Mouse (Mus musculus) midbrain, postnatal 0 days (tissue): Measurements from ENCODE around the gene H2bfm. TPM values are rescaled to one million over a fixed set of nuclear protein-coding genes. Genes with fewer than 3 reads are reported as not detected.
"Not testable (repeated sequence)": the region's sequence is repeated elsewhere in the genome, so short reads cannot be mapped to it uniquely, and the experiment has no call there.

Experiments used
- ATAC-seq: fragments of 200-750 bp; cut with Nextera tagmentation; 2 replicates; pipeline ENCODE4 v1.8.0; 2017; ENCODE audit warnings: moderate number of reproducible peaks, mild to moderate bottlenecking, moderate TSS enrichment, moderate library complexity; ENCODE audit not compliant: low FRiP score
- DNase-seq: peaks from one replicate; pipeline ENCODE4 v3.0.0-alpha.2; 2015; ENCODE audit warnings: low spot score
- H3K27ac ChIP-seq: fragments of 300-500 bp; sonication (generic); 2 replicates; pipeline ENCODE4 v1.5.1; 2014; ENCODE audit warnings: low read depth, mild to moderate bottlenecking, low read length, mixed read lengths
- H3K27me3 ChIP-seq: fragments of 300-500 bp; sonication (generic); 2 replicates; pipeline ENCODE4 v1.6.1; 2014; ENCODE audit warnings: low read length, control low read depth, mixed read lengths; ENCODE audit not compliant: insufficient read depth
- H3K36me3 ChIP-seq: fragments of 300-500 bp; sonication (generic); 2 replicates; pipeline ENCODE4 v1.6.1; 2014; ENCODE audit warnings: low read length, control low read depth, mixed read lengths; ENCODE audit not compliant: insufficient read depth
- H3K4me1 ChIP-seq: fragments of 300-500 bp; sonication (generic); 2 replicates; pipeline ENCODE4 v1.6.1; 2014; ENCODE audit warnings: mild to moderate bottlenecking, control low read depth, antibody characterized with exemption, low read length, mixed read lengths; ENCODE audit not compliant: insufficient read depth
- H3K4me2 ChIP-seq: fragments of 300-500 bp; sonication (generic); 2 replicates; pipeline ENCODE4 v1.6.1; 2014; ENCODE audit warnings: low read depth, mild to moderate bottlenecking, low read length, mixed read lengths; ENCODE audit not compliant: poor library complexity, severe bottlenecking
- H3K4me3 ChIP-seq: fragments of 300-500 bp; sonication (generic); 2 replicates; pipeline ENCODE4 v1.5.1; 2014; ENCODE audit warnings: low read depth, mild to moderate bottlenecking, low read length, moderate library complexity
- H3K9ac ChIP-seq: fragments of 300-500 bp; sonication (generic); replicated peaks from 2 replicates; pipeline ENCODE4 v1.6.1; 2014; ENCODE audit warnings: mild to moderate bottlenecking, low read length, moderate library complexity, mixed read lengths; ENCODE audit not compliant: poor library complexity, severe bottlenecking
- H3K9me3 ChIP-seq: fragments of 300-500 bp; sonication (generic); 2 replicates; pipeline ENCODE4 v1.6.1; 2016; ENCODE audit warnings: low read length, control low read depth
- CTCF ChIP-seq: IDR thresholded peaks from 2 replicates; pipeline ENCODE4 v1.5.1; 2016; ENCODE audit warnings: antibody characterized with exemption, mild to moderate bottlenecking
- WGBS: fragments of 180-500 bp; shearing (Covaris S2); extraction: QIAGEN DNeasy Blood & Tissue Kit; methylation state at CpG from one replicate; pipeline ENCODE4 v1.1.7; 2014; 5-methylcytosine and 5-hydroxymethylcytosine counted together
- polyA plus RNA-seq: library from polyadenylated mRNA; unstranded; fragments of >200 nt; fragmentation: Nextera tagmentation; extraction: Ambion mirVana; gene quantifications from 2 replicates; pipeline ENCODE4 v1.2.1, GENCODE M21; 2015
- total RNA-seq: library from RNA; depleted of rRNA; stranded (reverse); fragments of >200 nt; gene quantifications from 2 replicates; pipeline ENCODE4 v1.2.3, GENCODE M21; 2014; rRNA removed

H2bfm gene
- total and polyA plus RNA-seq, 2 experiments from 2014 or later: not detected

- Histone ChIP-seq H3K4me1 (no peaks in the 10 kb centered on the region), H3K27ac (no peak overlapping the region), H3K4me3 (no peak overlapping the region), H3K4me2 (no peak overlapping the region), H3K9ac (no peak overlapping the region), H3K36me3 (no peaks in the 10 kb centered on the region), H3K27me3 (no peaks in the 10 kb centered on the region), H3K9me3 (no peaks in the 10 kb centered on the region)
- no peak for ATAC-seq
- WGBS: 37% methylated on average over 2 of the region's 2 CpGs
- peak; percentile 71 for TF ChIP-seq CTCF
- DNase-seq: peak; percentile 17
These were observed 32.6 kb downstream of the H2bfm start for GRCm38 (mm10) chrX:136959688-136960087.

DNA sequence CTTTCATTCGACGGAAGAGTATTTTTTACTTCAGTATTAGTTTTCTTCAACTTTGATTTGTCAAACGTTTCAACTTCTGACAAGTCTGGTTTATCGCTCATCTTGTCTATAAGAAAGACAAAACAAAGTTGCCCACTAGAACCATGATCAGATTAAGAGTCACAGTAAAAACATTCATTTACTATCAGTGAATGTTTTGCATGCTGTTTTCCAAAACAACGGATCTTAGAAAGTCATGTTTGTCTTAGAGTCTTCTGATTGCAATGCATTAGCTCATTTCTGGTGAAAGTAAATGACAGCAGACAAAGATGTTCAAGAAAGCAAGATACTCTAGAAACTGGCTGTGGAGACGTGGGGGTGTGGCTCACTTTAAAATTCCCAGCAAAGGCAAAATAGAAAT lies 48.3 kb downstream of the H2bfm start, which contains the start of gene Tmsb15b2:
Gene Tmsb15b2 (minus strand): TSS at position 101 of the 400 bp plus-strand sequence.
- WGBS: 87% methylated on average over 6 of the region's 6 CpGs
- DNase-seq, H3K9ac ChIP-seq, H3K4me1 ChIP-seq, ATAC-seq, H3K27ac ChIP-seq, H3K9me3 ChIP-seq, H3K27me3 ChIP-seq, H3K36me3 ChIP-seq: not testable (repeated sequence)
- Histone ChIP-seq H3K4me3 (peak within 1 kb of the TSS; percentile 41), H3K4me2 (peak within 1 kb of the TSS; percentile 50)

GRCm38 (mm10) chrX:136976424-136977084 lies 49.4 kb downstream of the H2bfm start, which contains the start of the genes Tmsb15l and Tmsb15b1:
Tmsb15l (minus strand) TSS chrX:136976869.
Tmsb15b1 (minus strand) TSS chrX:136976874.
- peak; percentile 100 for ATAC-seq
- 34% methylated on average over 15 of the region's 15 CpGs for WGBS

More at GRCm38 (mm10) chrX:136976424-136977084, 49.4 kb downstream of the H2bfm start, which contains the start of the genes Tmsb15l and Tmsb15b1:
- H3K36me3 ChIP-seq: no peaks in the 10 kb centered on the region
- H3K27ac ChIP-seq: no peak within 1 kb of the TSS
- no peaks in the 10 kb centered on the region for H3K27me3 ChIP-seq
- peak within 1 kb of the TSS; percentile 50 for H3K4me2 ChIP-seq
- H3K9ac ChIP-seq: no peak within 1 kb of the TSS
- H3K4me3 ChIP-seq: peak within 1 kb of the TSS; percentile 41
- peak; percentile 88 for DNase-seq
- H3K4me1 ChIP-seq: no peaks in the 10 kb centered on the region
- H3K9me3 ChIP-seq: no peaks in the 10 kb centered on the region
- no peak for TF ChIP-seq CTCF

Other genes starting within 250 kb of the H2bfm start
- 21.2 and 23.2 TPM in 2 replicates for gene Tceal1, start 219.3 kb upstream of the H2bfm start, total RNA-seq
- 24.0 and 28.0 TPM in 2 replicates for gene Tceal1, start 219.3 kb upstream of the H2bfm start, polyA plus RNA-seq
- 355 and 449 TPM in 2 replicates for gene Morf4l2, start 183.6 kb upstream of the H2bfm start, total RNA-seq
- gene Morf4l2, start 183.6 kb upstream of the H2bfm start, polyA plus RNA-seq: 603 and 621 TPM in 2 replicates
- 0.33 TPM in 1 of 2 replicates, not detected in the other for gene Glra4, start 147.2 kb upstream of the H2bfm start, total RNA-seq
- not detected in 2 replicates for gene Glra4, start 147.2 kb upstream of the H2bfm start, polyA plus RNA-seq
- 17.7 and 23.3 TPM in 2 replicates for gene Plp1, start 104.7 kb upstream of the H2bfm start, total RNA-seq
- gene Plp1, start 104.7 kb upstream of the H2bfm start, polyA plus RNA-seq: 10.2 and 13.5 TPM in 2 replicates
- gene Rab9b, start 58.6 kb upstream of the H2bfm start, total RNA-seq: 31.7 and 31.8 TPM in 2 replicates
- 17.1 and 22.3 TPM in 2 replicates for gene Rab9b, start 58.6 kb upstream of the H2bfm start, polyA plus RNA-seq
- gene Tmsb15b2, start 48.2 kb downstream of the H2bfm start, total RNA-seq: 32.3 and 59.5 TPM in 2 replicates
- 69.2 and 73.2 TPM in 2 replicates for gene Tmsb15b2, start 48.2 kb downstream of the H2bfm start, polyA plus RNA-seq
- 1.9 and 7.9 TPM in 2 replicates for gene Tmsb15l, start 49.5 kb downstream of the H2bfm start, total RNA-seq
- gene Tmsb15l, start 49.5 kb downstream of the H2bfm start, polyA plus RNA-seq: 7.5 and 9.5 TPM in 2 replicates
- gene Tmsb15b1, start 49.5 kb downstream of the H2bfm start, total RNA-seq: 3.0 and 5.8 TPM in 2 replicates
- gene Tmsb15b1, start 49.5 kb downstream of the H2bfm start, polyA plus RNA-seq: 34.5 and 41.2 TPM in 2 replicates
- 196 and 224 TPM in 2 replicates for gene Zcchc18, start 65.8 kb downstream of the H2bfm start, total RNA-seq
- 602 and 631 TPM in 2 replicates for gene Zcchc18, start 65.8 kb downstream of the H2bfm start, polyA plus RNA-seq
- gene Slc25a53, start 111.0 kb downstream of the H2bfm start, total RNA-seq: 17.6 and 20.6 TPM in 2 replicates
- 11.1 and 12.6 TPM in 2 replicates for gene Slc25a53, start 111.0 kb downstream of the H2bfm start, polyA plus RNA-seq
- 14.8 and 16.3 TPM in 2 replicates for gene Fam199x, start 122.3 kb downstream of the H2bfm start, total RNA-seq
- gene Fam199x, start 122.3 kb downstream of the H2bfm start, polyA plus RNA-seq: 6.7 and 8.8 TPM in 2 replicates
- not detected in 2 replicates for gene Esx1, start 194.8 kb downstream of the H2bfm start, total RNA-seq
- gene Esx1, start 194.8 kb downstream of the H2bfm start, polyA plus RNA-seq: not detected in 2 replicates